Mouse (Mus musculus): Measurements from ENCODE around the gene Zfp3.

DNA sequence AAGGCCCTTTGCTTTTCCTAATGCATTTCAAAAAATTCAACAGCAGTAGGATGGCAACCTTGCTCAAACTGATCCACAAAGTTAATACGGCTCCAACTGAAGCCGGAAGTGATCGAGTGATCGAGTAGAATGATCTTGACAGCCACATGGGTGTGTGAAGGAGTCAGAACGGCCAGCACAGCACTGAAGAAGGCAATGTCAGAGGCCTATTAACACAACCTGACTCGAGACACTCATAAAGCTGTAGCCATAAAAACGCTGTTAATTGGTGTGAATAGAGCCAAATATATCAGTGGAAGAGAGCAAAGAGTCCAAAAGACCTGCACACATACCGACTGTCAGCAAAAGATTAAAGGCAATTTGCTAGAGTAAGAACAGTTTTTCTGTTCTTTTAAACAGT, 56.1 kb downstream of the Zfp3 start:
- TF ChIP-seq CTCF (conservative IDR thresholded peaks at IDR 0.05; ENCODE audit: insufficient read depth, insufficient read length, low read depth, low read length) = no peak
- no peak for TF ChIP-seq POLR2A (IDR thresholded peaks at IDR 0.05; ENCODE audit: low read depth, low read length)
